ENCODE assay signal across 10 mouse cellular contexts in genomic region chr5:127648046-127648445, GRCm38 (mm10). TPM values are rescaled to one million over a fixed set of nuclear protein-coding genes. Genes with fewer than 3 reads are reported as not detected.
DNase-seq lines count a peak whose midpoint lies in the region; ATAC-seq and TF ChIP-seq lines count a peak whose summit lies in the region.
"Had no signal": no experiment of that assay in that cellular context is flagged by ENCODE, and none has a peak within 500 bp of the region (broad histone marks: within the 10 kb centered on the region; RNA-seq: fewer than 3 reads in every experiment).

No protein-coding gene starts in this region.

- no peak overlapping the region for H3K4me2 ChIP-seq in heart, embryonic 11.5 days
- H3K4me2 ChIP-seq: heart, embryonic 13.5 days; limb, embryonic 15.5 days had no signal

- peaks cover under 1% of the 10 kb centered on the region for H3K9me3 ChIP-seq in heart, embryonic 11.5 days (replicated peaks; ENCODE audit: control insufficient read depth, low read length)
- H3K9me3 ChIP-seq: limb, embryonic 15.5 days had no signal

- ATAC-seq in heart, embryonic 11.5 days (replicated peaks; ENCODE audit: insufficient number of reproducible peaks, low FRiP score, low TSS enrichment), result no peak

- intact Hi-C loops in heart, postnatal 10 days (cut with DNase I), result no loop called here

- TF ChIP-seq CTCF in spleen, adult 2 months (IDR thresholded peaks at IDR 0.05; ENCODE audit: extremely low read depth, insufficient read depth, insufficient read length, insufficient replicate concordance), result peak; percentile 25; the same call in 1 of the 2 replicates

- no peaks in the 10 kb centered on the region for H3K4me1 ChIP-seq in heart, embryonic 11.5 days (ENCODE audit: control insufficient read depth, insufficient read depth, low read length)
- H3K4me1 ChIP-seq in spleen, adult 2 months (ENCODE audit: control insufficient read depth, insufficient read depth, insufficient read length), result no peaks in the 10 kb centered on the region
- H3K4me1 ChIP-seq: heart, embryonic 13.5 days; limb, embryonic 15.5 days had no signal

- no peak overlapping the region for H3K27ac ChIP-seq in heart, embryonic 11.5 days (ENCODE audit: low read depth, low read length)
- no peak overlapping the region for H3K27ac ChIP-seq in spleen, adult 2 months (ENCODE audit: insufficient read depth, low read length)
- H3K27ac ChIP-seq: heart, embryonic 13.5 days; limb, embryonic 15.5 days had no signal

- no peak overlapping the region for H3K9ac ChIP-seq in heart, embryonic 11.5 days (ENCODE audit: low read depth, low read length)
- H3K9ac ChIP-seq: heart, embryonic 13.5 days; limb, embryonic 15.5 days had no signal

- no peak overlapping the region for H3K4me3 ChIP-seq in heart, embryonic 11.5 days (ENCODE audit: low read depth, low read length)
- no peak overlapping the region for H3K4me3 ChIP-seq in spleen, adult 2 months (ENCODE audit: extremely low read depth, insufficient read depth, insufficient read length)
- H3K4me3 ChIP-seq: heart, embryonic 13.5 days; limb, embryonic 15.5 days had no signal

- no peaks in the 10 kb centered on the region for H3K27me3 ChIP-seq in heart, embryonic 11.5 days (ENCODE audit: control insufficient read depth, insufficient read depth, low read length)
- no peaks in the 10 kb centered on the region for H3K27me3 ChIP-seq in spleen, adult 2 months (ENCODE audit: control insufficient read depth, insufficient read depth, low read length)
- H3K27me3 ChIP-seq: heart, embryonic 13.5 days; limb, embryonic 15.5 days had no signal

- 71% methylated on average over 6 of the region's 6 CpGs for WGBS in heart, embryonic 11.5 days (ENCODE audit: insufficient replicate concordance)
- 63% methylated on average over 6 of the region's 6 CpGs for WGBS in spleen, adult 2 months

- TF ChIP-seq POLR2A in spleen, adult 2 months (IDR thresholded peaks at IDR 0.05; ENCODE audit: low read depth, low read length), result no peak

- no peaks in the 10 kb centered on the region for H3K36me3 ChIP-seq in heart, embryonic 11.5 days (ENCODE audit: control insufficient read depth, insufficient read depth, low read length)
- no peaks in the 10 kb centered on the region for H3K36me3 ChIP-seq in spleen, adult 2 months (ENCODE audit: control insufficient read depth, insufficient read depth, low read length)
- H3K36me3 ChIP-seq: heart, embryonic 13.5 days; limb, embryonic 15.5 days had no signal

- peak; percentile 4 to 6 for DNase-seq in heart, postnatal 10 days
- DNase-seq in spleen, adult 2 months (ENCODE audit: low read depth in 1 of 2, low spot score in 2 of 2), result peak in 1 of 2 experiments; percentile 50
- no peak for DNase-seq in spleen, adult 12 weeks (ENCODE audit: low spot score)
- DNase-seq in embryo, embryonic 10.5 days (ENCODE audit: low spot score), result peak; percentile 37
- DNase-seq in mesoderm, embryonic 11.5 days (ENCODE audit: low read depth, low spot score), result peak; percentile 38
- no peak for DNase-seq in gastrocnemius, postnatal 25 days
- DNase-seq in gastrocnemius, postnatal 10 days, result no peak

RNA-seq across cellular contexts. Expression of gene Slc15a4, which starts 15.3 kb away (rescaled TPM):
- total RNA-seq in heart, postnatal 10 days (2021), result 10 to 100 TPM; 10.7 to 12.1 TPM
- 13.6 and 13.8 TPM in 2 replicates for polyA plus RNA-seq in heart, embryonic 11.5 days (2014; fragmentation: Nextera tagmentation; extraction: Ambion mirVana)
- 69.0 and 75.4 TPM in 2 replicates for polyA plus RNA-seq in spleen, adult 2 months (2012; rRNA removed)
- 10 to 100 TPM in 1 of 2 experiments, 1 to 10 TPM in 1; 9.9 to 16.4 TPM for total RNA-seq in gastrocnemius, postnatal 25 days (2021)
- total RNA-seq in gastrocnemius, postnatal 10 days (2021), result 10 to 100 TPM in 1 of 2 experiments, 1 to 10 TPM in 1; 7.1 to 12.2 TPM

RNA-seq across cellular contexts. Expression of gene Glt1d1, which starts 16.0 kb away (rescaled TPM):
- total RNA-seq in heart, postnatal 10 days (2021), result not detected
- polyA plus RNA-seq in heart, embryonic 11.5 days (2014; fragmentation: Nextera tagmentation; extraction: Ambion mirVana), result 0.04 TPM in 1 of 2 replicates, not detected in the other
- polyA plus RNA-seq in spleen, adult 2 months (2012; rRNA removed), result 0.12 and 0.22 TPM in 2 replicates
- not detected for total RNA-seq in gastrocnemius, postnatal 25 days (2021)
- total RNA-seq in gastrocnemius, postnatal 10 days (2021), result under 1 TPM in 1 of 2 experiments, not detected in 1; 0.31 TPM
- polyA plus RNA-seq: heart, embryonic 13.5 days had no signal

Comparison
In these comparisons a context has a peak if more than half of its experiments do, and no peak if none do; other contexts are left out.
1. DNase-seq: peak in heart, postnatal 10 days (2 of 2), embryo, embryonic 10.5 days (single experiment) and mesoderm, embryonic 11.5 days (single experiment); none in spleen, adult 12 weeks (single experiment), gastrocnemius, postnatal 25 days (single experiment) and gastrocnemius, postnatal 10 days (single experiment).